Mouse (Mus musculus) kidney, adult 8-10 months (tissue): Measurements from ENCODE around the gene Ssr2.
A peak's percentile ranks its signal among the peaks of the same experiment; 100 is the strongest.

Experiments used
- DNase-seq, 2 experiments: peaks; one replicate each; pipeline ENCODE4 v3.0.0; 2022

Ssr2 gene

DNA sequence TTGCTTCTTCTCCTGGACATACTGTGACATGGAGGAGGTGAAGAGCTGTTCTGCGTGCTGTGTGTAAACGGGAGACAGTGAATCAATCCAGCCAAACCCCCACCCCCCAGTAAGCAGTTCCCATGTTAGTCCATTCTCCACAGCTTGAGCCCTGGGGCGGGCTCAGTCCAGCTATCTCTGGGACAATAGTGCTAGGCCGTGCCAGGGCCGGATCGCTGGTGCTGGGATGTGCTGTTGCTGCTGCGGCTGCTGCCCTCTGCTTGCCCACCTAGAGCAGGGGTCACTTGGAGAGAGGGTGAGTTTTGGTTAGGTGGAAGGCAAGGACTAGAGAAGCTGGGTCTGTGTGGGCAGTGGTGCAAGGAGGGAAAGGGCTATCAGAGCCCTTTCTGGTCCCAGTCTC lies 50.6 kb downstream of the Ssr2 start:
- DNase-seq = no peak

DNA sequence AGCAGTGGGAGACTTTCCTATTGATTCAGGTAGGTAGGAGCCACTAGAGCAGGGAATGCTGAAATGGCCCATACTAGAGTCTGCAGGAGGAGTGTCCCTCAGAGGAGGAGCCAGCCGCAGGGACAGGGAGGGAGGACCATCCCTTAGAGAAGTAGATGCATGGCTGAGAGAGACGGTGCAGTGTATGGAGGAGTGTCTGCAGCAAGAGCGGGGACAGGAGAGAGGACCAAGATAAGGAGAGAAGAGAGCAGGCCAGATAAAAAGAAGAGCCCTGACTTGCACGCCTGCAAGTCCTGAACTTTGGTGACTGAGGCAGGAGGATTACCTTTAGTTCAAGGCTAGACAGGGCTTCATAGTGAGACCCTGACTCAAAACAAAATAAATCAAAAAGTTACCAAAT lies 51.4 kb downstream of the Ssr2 start:
- no peak for DNase-seq

DNA sequence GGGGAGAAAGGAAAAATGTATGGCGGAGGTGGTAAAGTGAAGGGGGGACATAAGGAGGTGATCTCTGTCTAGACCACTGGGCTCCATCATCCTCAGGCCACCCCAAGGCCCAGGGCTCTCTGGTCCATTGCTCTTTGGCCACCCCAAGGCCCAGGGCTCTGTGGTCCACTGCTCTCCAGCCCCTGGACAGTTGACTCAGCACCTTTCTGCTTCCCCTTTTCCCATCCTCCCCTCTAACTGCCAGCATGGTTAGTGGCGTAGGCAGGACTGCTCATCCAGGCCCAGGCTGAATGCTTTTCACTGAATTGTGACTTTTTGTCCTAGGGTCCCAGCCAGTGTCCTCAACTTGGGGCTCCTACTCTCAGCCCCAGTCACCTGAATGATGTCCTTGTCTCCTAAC lies 51.9 kb downstream of the Ssr2 start:
- peak; percentile 75 to 85 for DNase-seq

DNA sequence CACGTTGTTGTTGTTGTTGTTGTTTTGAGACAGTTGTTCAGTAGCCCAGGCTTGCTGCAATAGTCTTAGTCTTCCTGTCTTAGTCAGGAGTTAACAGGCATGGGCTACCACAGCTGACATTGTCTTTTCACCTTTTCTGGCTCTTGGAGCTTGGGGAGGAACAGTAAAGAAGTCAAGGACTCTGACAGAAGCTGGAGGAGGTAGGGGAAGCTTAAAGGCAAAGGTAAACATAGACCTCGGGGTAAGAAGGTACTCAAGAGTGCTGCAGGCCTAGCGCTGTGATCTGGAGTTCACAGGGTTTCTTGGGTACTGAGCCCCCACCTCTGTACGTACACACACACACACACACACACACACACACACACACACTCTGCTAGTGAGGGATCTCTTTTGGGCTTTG lies 53.1 kb downstream of the Ssr2 start:
- no peak for DNase-seq

DNA sequence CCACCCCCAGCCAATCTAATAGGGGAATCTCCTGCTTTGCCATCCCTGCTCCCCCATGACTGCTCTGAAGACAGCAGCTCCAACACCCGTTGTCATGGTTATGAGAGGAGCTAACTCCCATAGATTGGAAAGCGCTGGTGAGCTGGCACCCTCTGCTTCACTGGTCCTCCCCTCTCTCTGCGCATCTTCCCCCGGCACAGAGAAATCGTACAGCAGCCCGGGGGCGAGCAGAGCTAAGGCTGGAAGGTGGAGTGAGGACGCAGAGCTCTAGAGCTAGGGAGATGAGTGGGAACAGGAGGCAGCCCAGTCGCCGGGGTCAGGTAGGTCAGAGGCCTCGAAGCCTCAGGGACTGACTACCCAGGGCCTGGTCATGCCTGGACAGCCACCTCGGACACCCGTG lies 53.6 kb downstream of the Ssr2 start:
- no peak for DNase-seq

DNA sequence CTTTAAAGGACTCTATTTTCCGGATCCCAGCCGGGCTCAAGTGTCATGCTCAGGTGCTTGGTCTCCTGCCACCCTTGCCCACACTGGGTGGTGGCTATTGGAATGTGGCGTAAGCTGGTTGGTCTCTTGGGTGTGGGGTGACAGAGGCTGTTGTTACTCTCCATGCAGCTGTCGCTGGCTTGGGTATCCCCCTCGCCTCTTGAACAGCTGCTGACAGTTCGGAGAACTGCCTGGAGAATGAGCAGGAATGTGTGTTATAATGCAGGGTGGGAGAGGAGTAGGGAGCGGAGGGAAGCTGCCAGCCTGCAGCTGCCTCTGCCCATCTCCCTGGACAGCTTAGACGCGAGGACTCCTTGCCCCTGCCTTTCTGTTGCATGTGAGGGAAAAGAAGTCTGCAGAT lies 54.3 kb downstream of the Ssr2 start:
- DNase-seq = no peak

DNA sequence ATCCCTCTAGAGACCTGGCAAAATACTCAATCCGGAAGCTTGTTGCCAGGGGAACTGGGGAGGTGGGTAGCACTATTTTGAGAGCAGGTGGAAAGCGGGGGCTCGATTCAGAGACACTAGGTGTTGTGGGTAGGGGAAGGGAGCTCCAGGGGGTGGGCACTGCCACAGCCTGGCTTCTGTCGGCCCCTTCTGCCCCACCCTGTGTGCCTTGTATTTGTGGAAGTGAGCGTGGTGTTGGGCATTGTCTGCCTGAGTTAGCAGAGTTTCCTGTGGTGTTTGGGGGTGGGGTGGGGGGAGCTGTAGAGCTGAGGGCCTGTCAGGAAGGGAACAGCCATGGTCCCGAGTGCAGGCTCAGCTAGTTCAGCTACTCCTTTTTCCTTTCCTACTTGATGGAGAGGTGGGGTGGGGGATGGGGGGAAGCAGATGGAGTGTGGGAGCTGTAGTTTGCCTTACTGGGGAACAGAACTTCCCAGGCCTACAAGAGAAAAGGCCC lies 55.2 kb downstream of the Ssr2 start:
- DNase-seq = no peak

DNA sequence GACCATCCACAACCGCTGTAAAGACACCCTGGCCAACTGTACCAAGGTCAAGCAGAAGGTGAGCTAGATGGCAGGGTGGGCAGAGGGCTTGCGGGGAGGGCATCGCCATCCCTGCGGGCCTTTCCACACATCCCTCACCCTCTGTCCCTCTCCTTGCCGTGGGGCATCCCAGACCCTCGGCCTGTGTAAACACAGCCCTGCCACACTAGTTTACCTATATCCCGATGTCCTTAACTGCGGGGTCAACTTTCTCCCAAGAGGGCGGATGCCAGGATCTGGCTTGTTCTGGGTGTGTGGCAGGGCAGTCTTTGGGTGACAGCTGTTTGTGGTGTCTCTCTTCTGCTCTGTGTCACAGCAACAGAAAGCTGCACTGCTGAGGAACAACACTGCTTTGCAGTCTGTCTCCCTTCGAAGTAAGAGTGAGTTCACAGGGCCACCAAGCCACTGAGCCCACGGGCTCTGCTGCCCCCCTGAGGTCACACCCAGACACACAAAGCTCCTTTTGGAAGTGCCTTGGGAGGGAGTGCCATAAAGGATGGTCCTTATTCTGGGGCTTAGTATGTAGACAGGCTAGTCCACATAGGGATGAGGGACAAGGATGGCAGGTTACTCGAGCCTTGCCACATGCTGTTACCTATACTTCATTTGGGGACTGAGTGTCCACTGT lies 56.4 kb downstream of the Ssr2 start:
- no peak for DNase-seq

DNA sequence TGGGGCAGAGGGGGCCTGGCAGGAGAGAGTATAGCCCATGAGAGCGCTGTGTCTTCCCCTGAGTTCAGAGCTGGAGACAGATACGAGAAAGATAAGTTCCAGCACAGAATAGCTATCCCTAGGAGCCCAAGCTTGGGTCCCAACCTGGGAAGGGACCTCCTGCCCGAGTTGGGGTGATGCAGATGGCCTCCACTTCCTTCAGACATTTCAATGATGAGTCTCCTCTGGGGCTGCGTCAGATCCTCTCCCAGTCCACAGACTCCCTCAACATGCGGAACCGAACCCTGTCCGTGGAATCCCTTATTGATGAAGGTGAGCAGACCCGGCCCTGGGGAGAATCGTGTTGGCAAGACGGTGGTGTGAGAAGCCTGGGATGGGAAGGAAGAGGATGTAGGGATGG lies 57.4 kb downstream of the Ssr2 start:
- DNase-seq = no peak

GRCm38 (mm10) chr3:88635506-88636275 lies 60.0 kb downstream of the Ssr2 start:
- DNase-seq = peak; percentile 47 to 57

- DNase-seq = no peak
Measured at GRCm38 (mm10) chr3:88636555-88636986, 60.9 kb downstream of the Ssr2 start.

GRCm38 (mm10) chr3:88637134-88637533 lies 61.5 kb downstream of the Ssr2 start:
- DNase-seq = no peak
